Mouse (Mus musculus): ENCODE measurements at regions not wholly inside any gene's neighbourhood (a gene's known extent, or its start where the extent isn't known, plus 50 kb on each side); places are given as distances from the start of the nearest gene placed in this dataset.

DNA sequence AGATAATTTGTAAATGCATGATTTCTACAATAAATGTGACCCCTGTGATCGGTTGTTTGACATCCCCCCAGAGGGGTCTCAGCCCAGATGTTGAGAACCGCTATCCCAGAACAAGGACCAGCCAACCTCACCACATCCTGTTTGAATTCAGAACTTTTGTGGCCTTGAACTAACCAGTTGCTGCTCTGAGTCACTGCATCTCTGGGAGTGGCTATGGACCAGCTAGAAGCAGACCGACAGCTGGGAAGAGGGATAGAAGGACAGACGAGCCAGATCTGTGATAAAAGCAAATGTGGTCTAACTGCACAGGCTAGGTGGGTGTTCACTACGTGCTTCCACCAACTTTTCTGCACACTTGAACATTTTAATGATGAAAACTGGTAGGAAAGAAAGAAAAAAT is 89.0 kb downstream of the Kctd15 start:
- H3K27ac ChIP-seq (ENCODE audit: insufficient read depth, low read depth, low read length), result no peak overlapping the region
- H3K4me3 ChIP-seq (ENCODE audit: insufficient read depth, low read depth, low read length), result no peak overlapping the region
- H3K36me3 ChIP-seq (ENCODE audit: control insufficient read depth, insufficient read depth, low read length), result no peaks in the 10 kb centered on the region
- peaks cover 3% of the 10 kb centered on the region; the same call in 1 of the 2 replicates for H3K4me1 ChIP-seq (ENCODE audit: control insufficient read depth, insufficient read depth, low read length)
- DNase-seq, result no peak
- H3K27me3 ChIP-seq (replicated peaks; ENCODE audit: control insufficient read depth, insufficient read depth, low read length), result no peaks in the 10 kb centered on the region
- no peak for TF ChIP-seq POLR2A (IDR thresholded peaks at IDR 0.05; ENCODE audit: low read depth, low read length)
- TF ChIP-seq CTCF (conservative IDR thresholded peaks at IDR 0.05; ENCODE audit: insufficient read depth, insufficient read length, low read depth, low read length), result no peak
- 79% methylated on average over 5 of the region's 5 CpGs for WGBS

DNA sequence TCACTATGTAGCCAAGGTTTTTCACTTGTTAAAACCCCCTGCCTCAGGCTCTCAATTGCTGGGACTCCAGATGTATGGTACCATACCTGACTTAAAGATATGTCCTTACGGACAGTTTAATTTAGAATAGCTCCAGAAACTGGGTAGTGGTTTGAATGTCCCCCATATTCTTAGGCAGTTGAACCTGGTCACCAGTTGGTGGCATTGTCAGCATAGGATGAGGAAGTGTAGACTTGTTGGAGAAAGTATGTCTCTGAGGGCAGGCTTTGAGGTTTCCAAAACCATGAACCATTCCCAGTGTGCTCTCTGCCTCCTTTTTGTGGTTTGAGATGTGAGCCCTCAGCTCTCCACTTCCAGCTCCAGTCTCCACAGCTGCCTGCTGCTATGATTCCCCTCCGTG is 94.4 kb downstream of the Kctd15 start:
- 83% methylated on average over 2 of the region's 2 CpGs for WGBS

DNA sequence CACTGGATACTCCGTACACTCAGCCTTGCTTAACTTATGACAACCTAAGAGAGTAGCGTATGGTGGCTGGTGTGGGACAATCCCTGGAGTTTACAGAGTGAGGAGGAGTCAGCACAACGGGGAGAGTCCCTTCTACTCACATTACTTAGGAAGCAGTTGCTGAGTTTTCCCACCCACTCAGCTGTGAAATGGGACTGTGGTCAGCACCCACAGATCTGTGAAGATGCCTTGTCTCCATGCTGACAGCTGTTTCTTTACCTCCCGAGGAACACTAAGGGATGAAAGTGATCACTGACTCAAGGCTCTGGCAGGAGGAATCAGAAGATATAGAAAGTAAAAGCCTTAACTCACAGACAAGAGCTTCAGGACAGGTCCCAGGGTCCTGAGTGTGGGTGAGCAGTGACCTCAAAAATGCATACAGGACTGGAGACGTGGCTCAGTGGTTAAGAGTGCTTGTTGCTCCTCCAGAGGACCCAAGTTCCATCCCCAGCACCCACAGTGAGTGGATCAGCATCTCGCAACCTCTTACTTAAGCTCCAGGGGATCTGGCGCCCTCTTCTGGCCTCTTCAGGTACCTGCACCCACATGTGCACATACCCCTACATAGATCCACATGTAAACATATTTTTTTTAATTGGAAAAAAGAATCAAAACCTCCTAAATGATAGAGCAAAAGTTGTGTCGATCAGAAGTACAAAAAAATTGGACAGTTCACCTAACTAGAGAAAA is 97.8 kb downstream of the Kctd15 start:
- no peak for DNase-seq
- H3K36me3 ChIP-seq (ENCODE audit: control insufficient read depth, insufficient read depth, low read length), result no peaks in the 10 kb centered on the region
- 83% methylated on average over 8 of the region's 8 CpGs for WGBS
- TF ChIP-seq POLR2A (IDR thresholded peaks at IDR 0.05; ENCODE audit: low read depth, low read length) (no peak), CTCF (conservative IDR thresholded peaks at IDR 0.05; ENCODE audit: insufficient read depth, insufficient read length, low read depth, low read length) (no peak)
- H3K27ac ChIP-seq (ENCODE audit: insufficient read depth, low read depth, low read length), result no peak overlapping the region
- no peaks in the 10 kb centered on the region for H3K4me1 ChIP-seq (ENCODE audit: control insufficient read depth, insufficient read depth, low read length)
- H3K27me3 ChIP-seq (replicated peaks; ENCODE audit: control insufficient read depth, insufficient read depth, low read length), result no peaks in the 10 kb centered on the region
- no peak overlapping the region for H3K4me3 ChIP-seq (ENCODE audit: insufficient read depth, low read depth, low read length)

More for the DNA sequence above, 94.4 kb downstream of the Kctd15 start:
- Histone ChIP-seq H3K36me3 (ENCODE audit: control insufficient read depth, insufficient read depth, low read length) (no peaks in the 10 kb centered on the region), H3K27ac (ENCODE audit: insufficient read depth, low read depth, low read length) (no peak overlapping the region), H3K27me3 (replicated peaks; ENCODE audit: control insufficient read depth, insufficient read depth, low read length) (no peaks in the 10 kb centered on the region), H3K4me1 (ENCODE audit: control insufficient read depth, insufficient read depth, low read length) (no peaks in the 10 kb centered on the region), H3K4me3 (ENCODE audit: insufficient read depth, low read depth, low read length) (no peak overlapping the region)
- DNase-seq, result peak; percentile 16
- no peak for TF ChIP-seq POLR2A (IDR thresholded peaks at IDR 0.05; ENCODE audit: low read depth, low read length)
- no peak for TF ChIP-seq CTCF (conservative IDR thresholded peaks at IDR 0.05; ENCODE audit: insufficient read depth, insufficient read length, low read depth, low read length)

DNA sequence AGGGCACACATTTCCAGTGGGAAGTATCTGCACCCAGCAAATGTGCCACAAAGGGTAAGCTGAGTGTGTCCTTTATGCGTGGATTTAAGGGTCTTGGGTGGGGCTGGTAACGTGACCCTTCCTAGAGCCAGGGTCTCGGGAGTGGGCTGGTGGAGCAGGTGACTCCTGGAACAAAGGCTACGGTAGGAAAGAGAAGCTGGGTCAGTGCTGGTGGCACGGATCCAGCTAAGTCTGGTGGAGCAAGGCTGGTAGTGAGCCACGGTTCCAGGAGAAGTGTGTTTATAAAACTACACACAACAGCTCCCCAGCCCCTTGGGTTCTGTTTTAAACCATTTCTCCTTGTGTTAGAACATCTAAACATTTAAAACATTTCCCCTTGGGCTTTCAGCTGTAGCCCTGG is 101.3 kb downstream of the Kctd15 start:
- H3K4me1 ChIP-seq (ENCODE audit: control insufficient read depth, insufficient read depth, low read length), result no peaks in the 10 kb centered on the region
- H3K4me3 ChIP-seq (ENCODE audit: insufficient read depth, low read depth, low read length), result no peak overlapping the region
- TF ChIP-seq CTCF (conservative IDR thresholded peaks at IDR 0.05; ENCODE audit: insufficient read depth, insufficient read length, low read depth, low read length) (no peak), POLR2A (IDR thresholded peaks at IDR 0.05; ENCODE audit: low read depth, low read length) (no peak)
- 48% methylated on average over 6 of the region's 6 CpGs for WGBS
- H3K27ac ChIP-seq (ENCODE audit: insufficient read depth, low read depth, low read length), result no peak overlapping the region
- H3K36me3 ChIP-seq (ENCODE audit: control insufficient read depth, insufficient read depth, low read length), result no peaks in the 10 kb centered on the region
- no peaks in the 10 kb centered on the region for H3K27me3 ChIP-seq (replicated peaks; ENCODE audit: control insufficient read depth, insufficient read depth, low read length)
- DNase-seq, result peak; percentile 42

DNA sequence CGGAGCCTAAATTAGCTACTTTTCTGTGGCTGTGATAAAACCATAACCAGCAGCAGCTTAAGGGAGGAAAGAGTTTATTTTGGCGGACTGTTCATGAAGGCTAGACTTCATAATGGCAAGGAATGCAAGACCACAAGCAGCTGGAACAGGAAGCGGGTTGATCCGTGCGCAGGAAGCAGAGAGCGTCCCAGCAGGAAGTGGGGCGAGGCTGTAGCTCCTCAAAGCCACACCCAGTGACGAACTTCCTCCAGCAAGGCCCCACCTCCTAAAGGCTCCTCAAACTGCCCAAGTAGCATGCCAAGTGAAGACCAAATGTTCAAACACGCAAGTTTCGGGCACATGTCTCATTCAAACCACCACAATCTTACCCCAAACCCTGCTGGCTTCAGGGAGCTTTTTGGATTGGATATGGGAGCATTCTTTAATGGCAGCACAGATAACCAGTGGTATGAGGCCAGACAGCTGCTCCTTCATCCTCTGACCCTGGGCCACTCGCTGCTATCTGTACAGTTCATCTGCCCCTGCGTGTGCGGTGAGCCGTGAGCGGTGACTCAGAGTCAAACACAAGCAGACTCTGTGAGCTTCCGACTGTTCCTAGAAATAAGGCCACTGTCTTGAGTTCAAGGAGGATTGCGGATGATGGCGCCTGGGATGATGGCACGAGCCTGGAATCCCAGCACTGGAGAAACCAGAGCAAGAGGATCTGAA is 109.8 kb downstream of the Kctd15 start:
- no peak for DNase-seq
- WGBS, result 67% methylated on average over 19 of the region's 19 CpGs

DNA sequence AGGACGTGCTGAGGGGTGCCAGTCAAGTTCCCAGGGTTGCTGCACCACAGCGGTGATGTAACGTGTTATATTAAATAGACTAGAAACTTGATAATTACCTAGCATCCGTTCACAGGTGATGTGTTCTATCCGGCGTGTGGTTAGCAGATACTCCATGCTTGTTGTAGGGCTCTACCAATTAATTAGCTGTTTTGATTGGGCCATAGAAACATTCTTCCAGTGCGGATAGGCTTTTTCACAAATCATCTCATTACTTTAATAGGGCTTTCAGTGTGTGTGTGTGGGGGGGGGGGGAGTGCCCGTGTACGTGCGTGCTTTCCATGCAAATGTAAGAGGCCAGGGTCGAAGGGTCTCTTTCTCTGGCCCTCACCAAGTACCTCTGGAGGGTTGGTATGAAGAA is 110.6 kb downstream of the Kctd15 start:
- 90% methylated on average over 11 of the region's 11 CpGs for WGBS
- TF ChIP-seq CTCF (conservative IDR thresholded peaks at IDR 0.05; ENCODE audit: insufficient read depth, insufficient read length, low read depth, low read length), result no peak
- no peak for TF ChIP-seq POLR2A (IDR thresholded peaks at IDR 0.05; ENCODE audit: low read depth, low read length)
- Histone ChIP-seq H3K27me3 (replicated peaks; ENCODE audit: control insufficient read depth, insufficient read depth, low read length) (no peaks in the 10 kb centered on the region), H3K4me3 (ENCODE audit: insufficient read depth, low read depth, low read length) (no peak overlapping the region), H3K4me1 (ENCODE audit: control insufficient read depth, insufficient read depth, low read length) (no peaks in the 10 kb centered on the region), H3K36me3 (ENCODE audit: control insufficient read depth, insufficient read depth, low read length) (no peaks in the 10 kb centered on the region), H3K27ac (ENCODE audit: insufficient read depth, low read depth, low read length) (no peak overlapping the region)
- no peak for DNase-seq

More for the DNA sequence above, 109.8 kb downstream of the Kctd15 start:
- H3K4me3 ChIP-seq (ENCODE audit: insufficient read depth, low read depth, low read length), result no peak overlapping the region
- no peak for TF ChIP-seq CTCF (conservative IDR thresholded peaks at IDR 0.05; ENCODE audit: insufficient read depth, insufficient read length, low read depth, low read length)
- H3K27me3 ChIP-seq (replicated peaks; ENCODE audit: control insufficient read depth, insufficient read depth, low read length), result no peaks in the 10 kb centered on the region
- no peaks in the 10 kb centered on the region for H3K36me3 ChIP-seq (ENCODE audit: control insufficient read depth, insufficient read depth, low read length)
- no peak overlapping the region for H3K27ac ChIP-seq (ENCODE audit: insufficient read depth, low read depth, low read length)
- H3K4me1 ChIP-seq (ENCODE audit: control insufficient read depth, insufficient read depth, low read length), result no peaks in the 10 kb centered on the region

DNA sequence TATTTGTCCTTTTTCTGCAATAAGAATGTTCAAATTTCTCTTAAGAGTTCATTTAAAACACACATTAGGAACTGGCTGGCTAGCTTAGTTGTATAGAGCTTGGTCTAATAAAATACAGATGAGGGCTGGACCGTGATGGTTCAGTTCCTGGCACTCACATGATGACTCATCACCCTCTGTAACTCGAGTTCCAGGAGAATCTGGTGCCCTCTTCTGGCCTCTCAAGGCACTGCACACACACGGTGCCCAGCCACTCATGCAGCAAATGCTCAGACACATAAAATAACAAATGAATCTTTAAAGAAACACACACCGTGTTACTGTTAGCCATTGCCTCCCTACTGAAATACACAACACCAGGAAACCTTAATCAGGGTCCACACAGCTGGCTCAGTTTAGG is 114.6 kb downstream of the Kctd15 start:
- whole genome bisulfite sequencing, result 71% methylated on average over 4 of the region's 4 CpGs
- Histone ChIP-seq H3K36me3 (ENCODE audit: control insufficient read depth, insufficient read depth, low read length) (no peaks in the 10 kb centered on the region), H3K27me3 (replicated peaks; ENCODE audit: control insufficient read depth, insufficient read depth, low read length) (no peaks in the 10 kb centered on the region), H3K4me1 (ENCODE audit: control insufficient read depth, insufficient read depth, low read length) (no peaks in the 10 kb centered on the region), H3K4me3 (ENCODE audit: insufficient read depth, low read depth, low read length) (no peak overlapping the region), H3K27ac (ENCODE audit: insufficient read depth, low read depth, low read length) (no peak overlapping the region)
- TF ChIP-seq CTCF (conservative IDR thresholded peaks at IDR 0.05; ENCODE audit: insufficient read depth, insufficient read length, low read depth, low read length) (0 out of 2 replicates have a peak, but pooled peaks have one; percentile 24), POLR2A (IDR thresholded peaks at IDR 0.05; ENCODE audit: low read depth, low read length) (no peak)
- no peak for DNase-seq
